Mouse (Mus musculus) embryonic fibroblast, embryonic 13.5 days (primary cell): ENCODE measurements at regions not wholly inside any gene's neighbourhood (a gene's known extent, or its start where the extent isn't known, plus 50 kb on each side); places are given as distances from the start of the nearest gene placed in this dataset.

Experiments used
- CTCF ChIP-seq: IDR thresholded peaks from 2 replicates; pipeline ENCODE4 v1.5.1; 2011; ENCODE audit warnings: mild to moderate bottlenecking, control low read depth, low read length, moderate library complexity, borderline replicate concordance; ENCODE audit not compliant: insufficient read depth
- POLR2A ChIP-seq: IDR thresholded peaks from 2 replicates; pipeline ENCODE4 v1.6.1; 2011; ENCODE audit warnings: low read depth, mild to moderate bottlenecking, control low read depth, low read length, moderate library complexity

DNA sequence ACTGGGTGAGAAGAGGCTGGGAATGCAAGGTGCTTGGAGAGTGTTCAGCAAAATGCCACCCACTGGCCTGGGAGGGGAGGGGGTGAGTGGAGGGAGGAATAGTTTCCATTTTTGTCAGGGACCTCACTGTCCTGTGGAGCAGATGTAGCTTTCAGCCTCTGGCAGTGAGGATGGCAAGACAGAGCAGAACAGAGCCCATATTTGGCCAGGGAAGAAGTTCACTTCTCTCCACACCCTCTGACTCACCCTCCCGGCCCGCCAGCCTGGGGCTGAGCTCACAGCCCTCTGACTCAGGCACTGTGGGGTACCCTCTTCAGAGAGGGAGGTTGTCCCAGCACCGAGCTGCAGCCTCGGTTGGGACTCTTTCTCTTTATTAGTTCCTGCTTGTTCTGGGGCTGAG lies 256.8 kb downstream of the 4933412E24Rik start:
- no peak for TF ChIP-seq CTCF
- TF ChIP-seq POLR2A, result peak; percentile 58
